Mouse (Mus musculus) lung, adult 2 months (tissue): ENCODE measurements around the gene Dao.

Experiments
- CTCF ChIP-seq: fragments of 200-500 bp; IDR thresholded peaks from 2 replicates; pipeline ENCODE4 v1.5.1; 2011; ENCODE audit warnings: mild to moderate bottlenecking, low read length, control low read depth; ENCODE audit not compliant: insufficient read depth
- POLR2A ChIP-seq: fragments of 200-500 bp; IDR thresholded peaks from 2 replicates; pipeline ENCODE4 v1.6.1; 2011; ENCODE audit warnings: low read depth, mild to moderate bottlenecking, control low read depth, low read length, borderline replicate concordance; ENCODE audit errors: extremely low read depth

- TF ChIP-seq POLR2A (no peak), CTCF (no peak)
Measured at GRCm38 (mm10) chr5:114066601-114067000, 63.1 kb downstream of the Dao start.
